Mouse (Mus musculus): Measurements from ENCODE around the gene Gm10491. TPM values are rescaled to one million over a fixed set of nuclear protein-coding genes. Genes with fewer than 3 reads are reported as not detected.
A peak's percentile ranks its signal among the peaks of the same experiment; 100 is the strongest.
"Not testable (repeated sequence)": the region's sequence is repeated elsewhere in the genome, so short reads cannot be mapped to it uniquely, and the experiment has no call there.

Gm10491 gene
- total RNA-seq (2015; ENCODE audit: low replicate concordance) (not detected in 2 replicates), total RNA-seq (2017; ENCODE audit: low replicate concordance) (not detected in 2 replicates)

DNA sequence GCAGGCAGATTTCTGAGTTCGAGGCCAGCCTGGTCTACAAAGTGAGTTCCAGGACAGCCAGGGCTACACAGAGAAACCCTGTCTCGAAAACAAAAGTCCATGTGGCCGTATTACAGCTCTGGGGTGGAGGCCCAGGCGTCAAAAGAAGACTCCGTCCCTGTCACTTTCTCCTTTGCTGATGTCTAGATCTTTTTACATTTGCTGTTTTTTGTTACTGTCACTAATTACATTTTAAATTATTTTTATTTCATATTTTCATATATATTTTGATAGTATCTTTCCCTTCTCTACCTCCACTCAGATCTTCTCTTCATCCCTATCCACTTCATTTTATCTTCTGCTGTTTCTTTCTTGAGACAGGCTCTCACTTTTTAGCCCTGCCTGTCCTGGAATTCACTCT, at the start of gene Gm10491:
TSS of gene Gm10491 (minus strand) at position 101 of the 400 bp plus-strand sequence.
- no peak for ATAC-seq (replicated peaks; ENCODE audit: low FRiP score, poor library complexity, severe bottlenecking)

DNA sequence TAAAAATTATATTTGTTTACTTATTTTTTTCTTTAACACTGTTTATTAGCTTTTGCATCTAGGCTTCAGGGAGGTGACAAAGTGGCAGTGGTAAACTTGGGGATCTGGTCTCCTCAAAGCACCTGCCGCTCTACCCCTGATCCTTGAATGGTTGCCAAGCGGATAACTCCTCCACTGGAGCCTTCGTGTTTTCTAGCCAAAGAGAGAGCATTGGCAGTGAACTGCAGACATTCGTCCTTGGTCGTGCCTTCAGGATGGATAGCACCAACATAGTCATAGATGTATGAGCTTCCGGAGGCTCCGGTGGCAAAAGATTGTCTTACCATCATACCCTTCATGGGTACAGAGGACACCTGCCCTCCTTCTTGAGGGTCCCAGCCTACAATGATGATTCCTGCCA, 42.5 kb upstream of the Gm10491 start:
- ATAC-seq (replicated peaks; ENCODE audit: low FRiP score, poor library complexity, severe bottlenecking): no peak

DNA sequence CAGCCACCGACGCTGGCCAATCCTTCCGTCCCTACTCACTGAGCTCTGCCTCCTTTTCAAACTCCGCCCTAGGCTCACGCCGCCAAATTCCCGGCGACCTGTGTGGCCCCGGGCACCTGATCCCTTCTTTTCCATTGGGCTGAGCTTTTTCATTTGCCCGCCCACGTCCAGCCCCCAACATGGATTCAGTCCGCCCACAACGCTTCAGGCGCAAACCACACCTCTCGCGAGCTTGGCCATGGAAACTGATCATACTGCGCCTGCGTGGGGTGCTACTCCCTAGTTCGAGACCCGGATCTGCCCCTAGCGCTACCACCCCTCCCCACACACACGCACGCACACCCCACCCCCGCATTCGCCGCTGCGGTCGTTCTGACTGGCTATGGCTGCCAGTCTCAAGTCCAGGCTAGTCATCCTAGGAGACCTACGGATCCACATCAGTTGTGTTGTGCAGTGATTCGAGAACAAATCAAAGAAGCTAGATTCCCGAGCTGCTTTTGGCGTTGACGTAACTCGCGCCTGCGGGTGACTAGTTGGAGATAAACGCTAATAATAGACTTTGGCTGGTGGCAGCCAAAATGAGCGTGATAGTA, 40.4 kb upstream of the Gm10491 start:
- ATAC-seq (replicated peaks; ENCODE audit: low FRiP score, poor library complexity, severe bottlenecking): peak; percentile 99

DNA sequence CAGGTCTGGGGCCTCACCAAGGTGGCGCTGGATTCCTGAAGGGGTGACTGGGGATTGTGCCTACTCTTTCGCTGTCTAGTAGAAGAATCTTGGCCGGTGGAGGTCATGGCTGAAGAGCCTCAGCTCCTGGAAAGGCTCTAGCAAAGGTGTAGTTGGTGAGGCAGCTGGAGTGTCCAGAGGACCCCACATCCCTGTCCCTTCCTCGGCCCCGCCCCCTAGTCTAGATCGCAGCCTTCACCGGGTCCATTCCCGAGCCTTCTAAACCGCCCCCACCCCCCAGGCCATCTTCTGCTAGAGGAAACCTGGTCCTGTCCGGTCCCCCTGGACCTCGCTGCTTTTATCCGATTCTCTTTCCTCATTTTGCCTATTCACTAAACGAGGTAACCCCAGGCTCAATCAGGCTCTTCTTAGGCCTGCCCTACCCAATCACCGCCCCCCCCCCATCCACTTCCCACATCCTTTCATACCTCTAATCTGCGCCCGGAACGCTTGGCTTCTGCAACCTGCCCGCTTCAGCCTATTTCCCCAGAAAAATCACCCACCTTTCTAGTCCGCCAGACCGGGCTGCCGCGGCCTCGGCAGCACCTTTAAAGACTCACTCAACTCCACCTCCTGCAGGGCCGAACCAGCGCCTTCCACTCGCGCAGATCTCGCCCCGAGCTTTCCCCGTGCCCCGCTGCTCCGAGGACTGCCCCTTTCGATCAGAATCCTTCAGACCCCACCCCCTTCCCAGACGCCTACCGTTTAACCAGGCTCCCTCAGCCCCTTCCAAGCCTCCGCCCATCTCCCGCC, 39.7 kb upstream of the Gm10491 start, which contains the start of gene Hdac6:
TSS of gene Hdac6 (minus strand) at position 782 of the 792 bp plus-strand sequence.
- no peak for ATAC-seq (replicated peaks; ENCODE audit: low FRiP score, poor library complexity, severe bottlenecking)

DNA sequence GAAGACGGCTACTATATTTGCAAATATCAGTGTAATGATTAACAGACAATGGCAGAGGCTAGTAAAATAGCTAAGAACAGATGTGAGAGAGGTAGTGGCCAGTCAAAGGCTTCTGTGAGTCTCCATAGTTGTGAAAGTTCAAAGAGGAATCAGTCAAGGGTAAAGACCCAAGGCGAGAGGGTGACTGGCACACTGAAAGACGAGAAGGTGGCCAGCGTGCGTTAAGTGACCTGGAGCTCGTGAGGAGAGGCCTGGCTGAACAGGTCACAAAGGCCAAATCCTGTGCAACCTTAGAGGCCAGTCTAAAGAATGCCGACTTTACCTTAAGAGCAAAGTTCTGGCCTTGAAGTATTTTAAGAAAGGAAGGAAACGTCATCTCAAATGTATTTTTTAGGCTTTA, 38.0 kb upstream of the Gm10491 start:
- ATAC-seq (replicated peaks; ENCODE audit: low FRiP score, poor library complexity, severe bottlenecking): no peak

DNA sequence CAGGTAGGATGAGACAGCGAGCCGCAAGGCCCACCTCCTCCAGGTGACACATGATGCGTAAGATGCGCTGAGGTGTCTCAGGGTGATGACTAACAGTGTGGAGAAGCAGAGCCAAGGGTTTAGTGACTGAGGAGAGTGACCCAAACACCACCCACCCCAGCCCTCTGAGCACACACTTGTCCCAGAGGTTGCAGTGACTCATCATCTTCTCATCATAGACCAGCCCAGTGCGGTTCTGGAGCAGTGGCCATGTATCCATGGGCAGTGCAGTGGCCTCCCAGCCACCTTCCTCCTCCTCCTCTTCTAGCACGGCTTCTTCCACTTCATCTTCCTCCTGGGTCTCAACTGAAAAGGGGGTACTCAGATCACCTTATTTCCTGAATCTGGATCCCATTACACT, 30.0 kb upstream of the Gm10491 start:
- ATAC-seq (replicated peaks; ENCODE audit: low FRiP score, poor library complexity, severe bottlenecking): 0 out of 2 replicates have a peak, but pooled peaks have one; percentile 60

DNA sequence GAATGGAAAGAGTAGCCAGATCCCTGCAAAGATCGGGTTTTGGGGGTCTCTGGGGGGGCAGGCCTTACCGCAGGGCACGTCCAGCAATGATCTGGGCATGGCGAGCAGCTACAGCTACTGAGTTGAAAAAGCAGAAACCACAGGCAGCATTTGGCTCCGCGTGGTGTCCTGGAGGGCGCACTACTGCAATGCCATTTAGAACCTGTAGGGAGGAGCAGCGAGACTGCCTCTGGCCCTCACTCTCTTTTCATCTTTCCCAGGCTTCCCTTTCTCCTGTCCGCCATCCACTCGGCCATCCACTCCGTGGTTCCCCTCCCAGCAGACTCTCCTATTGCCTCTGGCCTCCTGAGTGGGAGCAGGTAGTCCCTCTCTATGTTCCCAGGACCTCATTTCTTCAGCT, 29.2 kb upstream of the Gm10491 start:
- peak; percentile 65 for ATAC-seq (replicated peaks; ENCODE audit: low FRiP score, poor library complexity, severe bottlenecking)

DNA sequence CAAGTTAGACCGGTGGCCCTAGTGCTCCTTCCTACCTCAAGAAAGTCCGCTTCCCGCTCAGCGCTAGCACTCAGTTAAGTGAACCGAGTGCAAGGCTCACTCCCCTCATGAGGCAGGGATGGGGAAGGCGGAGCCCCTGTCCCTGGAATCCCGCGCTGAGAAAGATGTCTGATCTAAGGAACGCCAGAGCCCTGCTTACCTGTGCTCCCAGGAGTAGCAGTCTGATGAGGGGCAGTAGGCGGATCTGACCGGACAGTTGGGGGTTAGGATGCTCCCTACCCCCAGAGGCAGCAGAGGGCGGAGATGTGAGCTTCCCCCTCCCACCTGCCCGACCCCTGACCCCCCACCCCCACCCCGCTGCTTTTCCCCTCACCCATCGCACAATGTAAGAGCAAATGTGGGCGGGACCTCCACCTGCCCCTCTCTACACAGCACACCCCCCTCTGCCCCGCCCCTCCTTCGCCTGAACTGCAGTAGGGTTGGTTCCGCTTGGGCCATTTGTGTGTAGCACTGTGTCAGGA, 20.7 kb upstream of the Gm10491 start, which contains the start of gene Eras:
TSS of gene Eras (minus strand) at position 338 of the 521 bp plus-strand sequence.
- ATAC-seq (replicated peaks; ENCODE audit: low FRiP score, poor library complexity, severe bottlenecking): no peak

DNA sequence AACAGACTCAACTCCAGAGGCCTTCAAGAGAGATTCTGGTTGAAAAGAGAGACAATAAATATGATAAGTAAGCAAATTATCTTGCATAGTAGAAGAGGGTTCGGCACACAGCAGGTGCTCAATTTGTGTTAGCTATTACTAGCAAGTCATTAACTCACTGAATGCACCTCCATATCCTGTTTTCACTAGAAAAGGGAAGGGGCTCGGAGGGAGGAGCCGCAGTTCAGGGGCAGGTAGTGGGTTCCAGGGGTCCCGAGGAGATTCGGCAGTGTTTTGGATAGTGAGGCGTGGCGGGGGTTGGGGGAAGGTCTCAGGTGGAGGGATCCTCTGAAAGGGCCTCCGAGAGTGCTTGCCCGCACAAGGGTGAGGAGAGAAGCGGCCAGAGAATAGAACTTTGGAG, 19.5 kb upstream of the Gm10491 start:
- ATAC-seq (replicated peaks; ENCODE audit: low FRiP score, poor library complexity, severe bottlenecking): no peak

DNA sequence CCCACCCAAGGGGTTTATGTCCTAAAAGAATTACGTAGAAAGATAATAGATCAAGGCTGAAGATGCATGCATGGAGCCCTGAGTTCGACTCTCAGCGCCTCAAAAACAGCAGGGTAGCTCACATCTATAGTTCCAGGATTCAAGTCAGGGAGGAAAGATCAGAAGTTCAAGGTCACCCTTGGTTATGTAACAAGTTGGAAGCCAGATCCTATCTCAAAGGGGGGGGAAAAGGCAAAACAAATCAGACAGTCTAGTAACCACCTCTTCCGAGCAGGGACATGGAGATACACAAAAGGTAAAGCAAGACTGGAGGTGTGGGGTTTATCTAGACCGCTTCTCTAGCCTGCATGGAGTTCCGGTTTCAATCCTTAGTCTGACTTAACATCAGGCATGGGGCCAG, 18.6 kb upstream of the Gm10491 start:
- ATAC-seq (replicated peaks; ENCODE audit: low FRiP score, poor library complexity, severe bottlenecking): no peak

DNA sequence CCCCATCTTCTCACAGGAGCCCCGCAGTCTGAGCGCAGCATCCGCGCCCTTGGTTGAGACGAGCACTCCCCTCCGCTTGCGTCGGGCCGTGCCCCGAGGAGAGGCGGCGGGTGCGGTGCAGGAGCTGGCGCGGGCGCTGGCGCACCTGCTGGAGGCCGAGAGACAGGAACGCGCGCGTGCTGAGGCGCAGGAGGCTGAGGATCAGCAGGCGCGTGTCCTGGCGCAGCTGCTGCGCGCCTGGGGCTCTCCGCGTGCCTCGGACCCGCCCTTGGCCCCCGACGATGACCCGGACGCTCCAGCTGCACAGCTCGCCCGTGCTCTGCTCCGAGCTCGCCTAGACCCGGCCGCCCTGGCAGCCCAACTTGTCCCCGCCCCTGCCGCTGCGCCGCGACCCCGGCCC, 14.4 kb upstream of the Gm10491 start:
- ATAC-seq (replicated peaks; ENCODE audit: low FRiP score, poor library complexity, severe bottlenecking): no peak

DNA sequence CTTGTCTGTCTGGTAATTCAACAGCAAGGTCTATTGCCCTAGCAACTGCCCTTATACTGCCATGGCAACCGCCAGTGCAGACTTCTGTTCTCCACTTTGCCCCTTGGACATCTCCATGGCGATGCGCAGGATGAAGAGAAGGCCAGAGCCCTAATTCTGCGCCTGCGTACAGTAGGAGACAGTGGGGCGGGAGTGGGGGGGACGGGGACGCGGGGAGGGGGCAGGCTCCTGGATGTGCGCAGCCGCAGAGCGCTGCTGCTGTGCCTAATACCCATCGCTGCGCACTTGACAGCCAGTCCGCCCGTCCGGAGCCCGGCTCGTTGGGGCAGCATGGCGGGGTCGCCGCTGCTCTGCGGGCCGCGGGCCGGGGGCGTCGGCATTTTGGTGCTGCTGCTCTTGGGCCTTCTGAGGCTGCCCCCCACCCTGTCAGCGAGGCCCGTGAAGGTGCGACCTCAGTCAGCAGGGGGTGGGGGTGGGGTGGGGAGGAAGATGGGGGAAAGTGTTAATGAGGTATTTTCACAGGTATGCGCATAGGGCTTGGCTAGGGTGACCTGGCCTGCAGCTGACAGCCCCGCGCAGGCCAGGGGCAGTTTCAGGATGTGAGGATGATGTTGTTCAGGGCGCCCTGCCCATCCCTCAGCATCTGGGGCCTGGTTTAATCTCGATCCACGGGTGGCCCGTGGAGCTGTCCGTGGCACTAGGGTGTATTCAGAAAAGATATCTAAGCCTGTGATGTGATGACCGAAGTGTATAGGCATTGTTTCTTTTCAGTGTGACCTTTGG, 12.2 kb upstream of the Gm10491 start, which contains the start of gene Pcsk1n:
TSS of gene Pcsk1n (plus strand) at position 222 of the 783 bp plus-strand sequence.
- no peak for ATAC-seq (replicated peaks; ENCODE audit: low FRiP score, poor library complexity, severe bottlenecking)

DNA sequence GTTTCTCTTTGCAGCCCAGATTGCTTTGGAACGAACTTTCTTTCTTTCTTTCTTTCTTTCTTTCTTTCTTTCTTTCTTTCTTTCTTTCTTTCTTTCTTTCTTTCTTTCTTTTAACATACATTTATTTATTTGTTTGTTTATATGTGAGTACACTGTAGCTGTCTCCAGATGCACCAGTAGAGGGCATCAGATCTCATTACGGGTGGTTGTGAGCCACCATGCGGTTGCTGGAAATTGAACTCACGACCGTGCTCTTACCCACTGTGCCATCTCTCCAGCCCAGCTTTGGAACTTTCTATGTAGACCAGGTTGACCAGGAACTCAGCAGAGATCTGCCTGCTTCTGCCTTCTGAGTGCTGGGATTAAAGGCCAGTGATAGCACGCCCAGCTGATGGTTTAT, 10.3 kb upstream of the Gm10491 start:
- ATAC-seq (replicated peaks; ENCODE audit: low FRiP score, poor library complexity, severe bottlenecking): not testable (repeated sequence)

DNA sequence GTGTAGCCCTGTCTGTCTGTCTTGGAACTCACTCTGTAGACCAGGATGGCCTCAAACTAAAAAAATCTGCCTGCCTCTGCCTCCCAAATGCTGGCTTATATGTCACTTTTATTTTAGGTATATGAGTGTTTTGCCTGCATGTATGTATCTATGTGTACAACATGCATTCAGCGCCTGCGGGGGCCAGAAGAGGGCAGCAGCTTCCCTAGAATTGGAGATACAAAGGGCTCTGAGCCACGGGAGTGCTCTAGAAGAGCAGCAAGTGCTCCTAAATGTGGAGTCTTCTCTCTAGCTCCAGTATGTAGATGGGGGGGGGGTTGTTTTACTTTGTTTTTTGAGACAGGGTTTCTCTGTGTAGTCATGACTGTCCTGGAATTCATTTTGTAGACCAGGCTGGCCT, 8.0 kb upstream of the Gm10491 start:
- peak; percentile 87 for ATAC-seq (replicated peaks; ENCODE audit: low FRiP score, poor library complexity, severe bottlenecking)

DNA sequence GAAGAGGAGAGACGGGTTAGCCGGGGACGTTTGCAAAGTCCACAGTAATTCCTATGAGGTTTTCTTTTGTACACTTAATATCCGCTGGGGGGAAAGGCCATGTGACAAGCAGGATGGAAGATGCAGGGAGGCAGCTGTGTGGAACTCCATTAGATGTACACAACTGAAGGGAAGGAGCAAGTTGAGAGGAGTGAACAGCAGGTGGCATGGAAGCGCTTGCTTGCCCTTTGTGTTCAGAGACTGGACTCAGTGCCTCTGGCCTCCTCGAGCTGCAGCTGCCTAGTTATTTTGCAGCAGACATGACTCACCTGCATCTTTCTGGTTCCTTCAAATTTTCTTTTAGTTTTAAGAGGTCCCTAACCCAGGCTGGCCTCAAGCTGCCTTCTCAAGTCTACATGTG, 2.8 kb upstream of the Gm10491 start:
- no peak for ATAC-seq (replicated peaks; ENCODE audit: low FRiP score, poor library complexity, severe bottlenecking)

DNA sequence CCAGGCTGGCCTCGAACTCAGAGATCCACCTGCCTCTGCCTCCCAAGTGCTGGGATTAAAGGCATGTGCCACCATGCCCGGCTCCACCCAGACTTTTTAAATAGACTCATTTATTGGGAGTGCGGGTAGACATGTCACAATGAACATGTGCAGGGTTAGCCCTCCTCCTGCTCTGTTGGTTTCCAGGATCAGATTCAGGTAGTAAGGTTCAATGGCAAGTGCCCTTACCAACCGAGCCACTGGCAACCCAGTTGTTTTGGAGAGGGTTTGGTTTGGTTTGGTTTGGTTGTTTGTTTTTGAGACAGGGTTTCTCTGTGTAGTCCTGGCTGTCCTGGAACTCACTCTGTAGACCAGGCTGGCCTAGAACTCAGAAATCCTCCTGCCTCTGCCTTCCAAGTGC, 1.6 kb upstream of the Gm10491 start, which contains the start of gene Gm10490:
TSS of gene Gm10490 (plus strand) at position 301 of the 400 bp plus-strand sequence.
- ATAC-seq (replicated peaks; ENCODE audit: low FRiP score, poor library complexity, severe bottlenecking): not testable (repeated sequence)

DNA sequence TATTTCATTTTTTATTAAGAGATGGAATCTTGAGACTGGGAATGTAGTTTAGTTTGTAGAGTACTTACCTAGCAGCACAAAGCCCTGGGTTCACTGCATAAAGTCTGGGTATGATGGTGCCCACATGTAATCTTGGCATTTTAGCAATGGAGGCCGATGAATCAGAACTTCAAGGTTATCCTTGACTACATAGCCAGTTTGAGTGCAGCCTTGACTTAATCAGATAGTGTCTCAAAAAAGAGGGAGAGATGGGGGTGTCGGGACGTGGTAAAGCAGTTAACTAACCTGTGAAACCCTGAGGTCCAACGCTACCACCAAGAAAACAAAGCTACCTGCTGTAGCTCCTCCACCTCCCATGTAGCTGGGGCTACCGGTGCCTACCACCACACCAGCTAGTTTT, 3.2 kb downstream of the Gm10491 start:
- ATAC-seq (replicated peaks; ENCODE audit: low FRiP score, poor library complexity, severe bottlenecking): no peak

DNA sequence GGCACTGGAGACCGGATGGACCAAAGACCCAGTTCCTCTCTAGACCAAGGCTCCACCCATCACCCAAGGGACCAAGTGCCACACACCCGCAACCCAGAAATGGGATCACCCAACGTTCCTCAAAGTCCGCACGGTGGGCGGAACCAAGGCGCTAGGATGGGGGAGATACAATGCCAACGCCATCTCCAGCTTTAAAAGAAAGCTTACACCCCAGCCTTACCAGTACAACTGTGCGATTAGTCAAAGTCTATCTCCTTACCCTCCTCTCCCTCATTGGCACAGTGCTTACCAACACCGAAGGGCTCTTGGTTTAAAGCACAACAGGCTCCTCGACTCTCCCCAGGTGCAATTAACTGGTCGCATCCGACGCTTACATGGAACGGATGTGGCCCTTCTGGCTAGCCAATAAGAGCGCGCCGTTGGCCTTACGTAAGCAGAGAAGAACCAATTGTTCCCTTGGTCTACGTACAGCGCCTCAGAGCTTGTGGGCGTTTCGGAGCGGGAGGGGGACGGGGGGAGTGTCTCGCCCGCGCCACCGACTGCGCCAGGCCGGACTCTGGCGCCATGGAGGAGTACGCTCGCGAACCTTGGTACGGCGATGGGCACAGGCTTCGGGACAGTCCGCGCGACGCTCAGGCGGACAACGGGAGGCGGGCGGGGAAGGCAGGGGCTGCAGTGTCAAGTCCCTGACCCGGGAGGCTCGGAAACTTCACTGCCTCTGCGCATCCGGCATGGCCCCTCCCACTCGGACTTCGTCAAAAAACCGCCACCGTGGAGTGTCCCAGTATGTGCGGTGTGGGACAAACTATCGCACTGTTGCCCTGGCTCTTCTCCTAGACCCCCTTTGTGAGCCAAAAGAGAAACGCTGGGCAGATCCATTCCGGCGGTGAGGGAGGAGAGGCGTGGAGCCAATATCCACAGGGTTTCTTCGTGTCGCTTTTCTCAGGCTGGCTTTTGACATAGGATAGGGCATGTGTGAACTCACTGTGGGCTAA, 8.5 kb downstream of the Gm10491 start, which contains the start of the genes Pqbp1 and Timm17b:
TSS of gene Pqbp1 (minus strand) at position 390 of the 995 bp plus-strand sequence.
TSS of gene Timm17b (plus strand) at position 478 of the 995 bp plus-strand sequence.
- peak; percentile 96 for ATAC-seq (replicated peaks; ENCODE audit: low FRiP score, poor library complexity, severe bottlenecking)

DNA sequence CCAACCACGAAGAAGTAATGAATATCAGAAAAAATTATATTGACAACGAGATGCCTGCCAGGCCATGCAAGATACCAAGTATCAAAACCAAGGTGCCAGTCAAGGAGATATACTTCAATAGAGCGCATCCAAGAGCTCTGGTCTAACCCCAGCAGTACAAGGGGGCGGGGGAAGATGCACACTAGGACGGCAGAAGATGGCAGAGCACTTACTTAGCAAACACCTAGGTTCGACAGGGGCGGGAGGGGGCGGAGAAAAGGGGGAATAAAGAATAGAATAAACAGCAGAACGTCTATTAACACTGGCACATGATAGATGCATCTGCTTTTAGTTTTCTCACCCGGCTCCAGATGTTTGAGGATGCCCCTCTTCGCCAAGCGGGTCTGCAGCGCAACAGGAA, 9.4 kb downstream of the Gm10491 start:
- no peak for ATAC-seq (replicated peaks; ENCODE audit: low FRiP score, poor library complexity, severe bottlenecking)

Data from erythroblast, adult 5-6 weeks (primary cell).